Mouse (Mus musculus) neutrophil, adult 5-6 weeks (primary cell): ENCODE results near the gene Ccdc85c. TPM values are rescaled to one million over a fixed set of nuclear protein-coding genes. Genes with fewer than 3 reads are reported as not detected.

Experiments used
- ATAC-seq: fragments of 151-379, 151-347 bp; 2 replicates; pipeline ENCODE4 v1.8.0; 2017; ENCODE audit warnings: mild to moderate bottlenecking, moderate TSS enrichment; ENCODE audit not compliant: insufficient number of reproducible peaks, poor library complexity, low FRiP score, severe bottlenecking; ENCODE audit errors: extremely low read depth
- total RNA-seq: library from RNA; stranded (forward); fragments of 200-1000 nt; gene quantifications from 2 replicates; pipeline ENCODE4 v1.2.3, GENCODE M21; 2017

The Ccdc85c gene
- total RNA-seq, 1 experiment from 2014 or later = 0.23 TPM

GRCm38 (mm10) chr12:108303778-108304365, 28.6 kb upstream of the Ccdc85c start:
- ATAC-seq = no peak

- ATAC-seq = no peak
These were observed 25.8 kb upstream of the Ccdc85c start for GRCm38 (mm10) chr12:108301006-108301405.

GRCm38 (mm10) chr12:108297033-108297432, 21.8 kb upstream of the Ccdc85c start:
- ATAC-seq = no peak

- ATAC-seq = no peak
These were observed 19.4 kb upstream of the Ccdc85c start for GRCm38 (mm10) chr12:108294620-108295019.

GRCm38 (mm10) chr12:108292957-108293356, 17.7 kb upstream of the Ccdc85c start:
- no peak for ATAC-seq

- no peak for ATAC-seq
These were observed 17.2 kb upstream of the Ccdc85c start for GRCm38 (mm10) chr12:108292419-108292818.

GRCm38 (mm10) chr12:108288127-108288880, 13.1 kb upstream of the Ccdc85c start:
- no peak for ATAC-seq

GRCm38 (mm10) chr12:108287011-108287410, 11.8 kb upstream of the Ccdc85c start:
- ATAC-seq = no peak

GRCm38 (mm10) chr12:108286381-108286780, 11.2 kb upstream of the Ccdc85c start:
- ATAC-seq = no peak

- ATAC-seq = no peak
These were observed 10.2 kb upstream of the Ccdc85c start for GRCm38 (mm10) chr12:108285225-108286011.

- ATAC-seq = no peak
These were observed 9.4 kb upstream of the Ccdc85c start for GRCm38 (mm10) chr12:108284455-108285224.

GRCm38 (mm10) chr12:108278221-108278918, 3.1 kb upstream of the Ccdc85c start:
- ATAC-seq = no peak

- ATAC-seq = no peak
These were observed 2.2 kb upstream of the Ccdc85c start for GRCm38 (mm10) chr12:108277341-108277841.

GRCm38 (mm10) chr12:108275920-108276822, 946 bp upstream of the Ccdc85c start:
- ATAC-seq = no peak

GRCm38 (mm10) chr12:108275508-108275890, 274 bp upstream of the Ccdc85c start:
- peak; percentile 69 for ATAC-seq

- ATAC-seq = no peak
These were observed 971 bp downstream of the Ccdc85c start for GRCm38 (mm10) chr12:108274313-108274595.

GRCm38 (mm10) chr12:108273466-108274312, 1.5 kb downstream of the Ccdc85c start:
- no peak for ATAC-seq
